Mouse (Mus musculus) lung, postnatal 14 days (tissue): Measurements from ENCODE around the gene Btbd10.

Source experiments
- DNase-seq: peaks from one replicate; pipeline ENCODE4 v3.0.0; 2021

Btbd10 gene

GRCm38 (mm10) chr7:113294598-113294997 is 74.6 kb downstream of the Btbd10 start:
- no peak for DNase-seq

- no peak for DNase-seq
Observed at GRCm38 (mm10) chr7:113292193-113292592, 77.0 kb downstream of the Btbd10 start.

GRCm38 (mm10) chr7:113291741-113292140 is 77.5 kb downstream of the Btbd10 start:
- DNase-seq, result no peak

- DNase-seq, result no peak
Observed at GRCm38 (mm10) chr7:113289211-113289610, 80.0 kb downstream of the Btbd10 start.

- DNase-seq, result no peak
Observed at GRCm38 (mm10) chr7:113285405-113285804, 83.8 kb downstream of the Btbd10 start.

- DNase-seq, result no peak
Observed at GRCm38 (mm10) chr7:113279246-113279645, 89.9 kb downstream of the Btbd10 start.

GRCm38 (mm10) chr7:113278493-113278892 is 90.7 kb downstream of the Btbd10 start:
- DNase-seq, result no peak

GRCm38 (mm10) chr7:113277245-113277644 is 91.9 kb downstream of the Btbd10 start:
- no peak for DNase-seq

GRCm38 (mm10) chr7:113272338-113272997 is 96.7 kb downstream of the Btbd10 start:
- DNase-seq, result no peak

- DNase-seq, result no peak
Observed at GRCm38 (mm10) chr7:113270991-113271390, 98.2 kb downstream of the Btbd10 start.

- DNase-seq, result peak; percentile 44
Observed at GRCm38 (mm10) chr7:113270551-113270950, 98.6 kb downstream of the Btbd10 start.

- no peak for DNase-seq
Observed at GRCm38 (mm10) chr7:113269921-113270320, 99.3 kb downstream of the Btbd10 start.

- no peak for DNase-seq
Observed at GRCm38 (mm10) chr7:113269081-113269480, 100.1 kb downstream of the Btbd10 start.

- peak; percentile 84 for DNase-seq
Observed at GRCm38 (mm10) chr7:113268287-113268686, 100.9 kb downstream of the Btbd10 start.
